Mouse (Mus musculus) embryonic fibroblast, embryonic 13.5 days (primary cell): ENCODE results near the gene Tars2. TPM values are rescaled to one million over a fixed set of nuclear protein-coding genes. Genes with fewer than 3 reads are reported as not detected.

Source experiments
- H3K27ac ChIP-seq: 2 replicates; pipeline ENCODE4 v1.5.1; 2012; ENCODE audit warnings: low read length, control low read depth, inconsistent platforms; ENCODE audit not compliant: insufficient read depth
- H3K4me1 ChIP-seq: 2 replicates; pipeline ENCODE4 v1.6.1; 2011; ENCODE audit warnings: low read length; ENCODE audit not compliant: control insufficient read depth, insufficient read depth
- H3K4me3 ChIP-seq: 2 replicates; pipeline ENCODE4 v1.5.1; 2011; ENCODE audit warnings: mild to moderate bottlenecking, control low read depth, low read length; ENCODE audit not compliant: insufficient read depth
- CTCF ChIP-seq: IDR thresholded peaks from 2 replicates; pipeline ENCODE4 v1.5.1; 2011; ENCODE audit warnings: mild to moderate bottlenecking, control low read depth, low read length, moderate library complexity, borderline replicate concordance; ENCODE audit not compliant: insufficient read depth
- POLR2A ChIP-seq: IDR thresholded peaks from 2 replicates; pipeline ENCODE4 v1.6.1; 2011; ENCODE audit warnings: low read depth, mild to moderate bottlenecking, control low read depth, low read length, moderate library complexity
- polyA plus RNA-seq: library from polyadenylated mRNA; stranded (reverse); fragments of >200 nt; gene quantifications from 2 replicates; pipeline ENCODE4 v1.2.4, GENCODE M21; 2011; ENCODE audit warnings: low read depth; ENCODE audit not compliant: missing spikeins, insufficient read length

Tars2 gene
- polyA plus RNA-seq, 1 experiment = 36.7 TPM

DNA sequence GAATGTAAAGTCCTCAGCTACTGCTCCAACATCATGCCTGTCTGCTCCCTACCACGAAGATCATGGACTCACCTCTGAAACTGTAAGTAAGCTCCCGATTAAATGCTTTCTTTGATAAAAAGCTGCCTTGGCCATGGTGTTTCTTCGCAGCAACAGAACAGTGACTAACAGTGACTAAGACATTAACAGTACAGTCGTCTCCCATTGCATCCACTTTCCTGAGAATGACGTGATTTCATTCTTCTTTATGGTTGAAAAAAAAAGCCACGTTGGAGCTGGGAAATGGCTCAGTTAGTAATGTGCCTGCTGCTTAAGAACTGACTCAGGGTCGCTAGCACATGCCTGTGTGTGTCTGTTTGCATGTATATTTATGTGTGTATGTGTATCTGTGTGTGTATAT is 34.1 kb downstream of the Tars2 start:
- H3K4me1 ChIP-seq = peaks cover 10% of the 10 kb centered on the region
- H3K4me3 ChIP-seq = no peak overlapping the region
- peak; percentile 38; the same call in 1 of the 2 replicates for TF ChIP-seq POLR2A
- no peak for TF ChIP-seq CTCF
- peak overlapping the region; percentile 99 for H3K27ac ChIP-seq

DNA sequence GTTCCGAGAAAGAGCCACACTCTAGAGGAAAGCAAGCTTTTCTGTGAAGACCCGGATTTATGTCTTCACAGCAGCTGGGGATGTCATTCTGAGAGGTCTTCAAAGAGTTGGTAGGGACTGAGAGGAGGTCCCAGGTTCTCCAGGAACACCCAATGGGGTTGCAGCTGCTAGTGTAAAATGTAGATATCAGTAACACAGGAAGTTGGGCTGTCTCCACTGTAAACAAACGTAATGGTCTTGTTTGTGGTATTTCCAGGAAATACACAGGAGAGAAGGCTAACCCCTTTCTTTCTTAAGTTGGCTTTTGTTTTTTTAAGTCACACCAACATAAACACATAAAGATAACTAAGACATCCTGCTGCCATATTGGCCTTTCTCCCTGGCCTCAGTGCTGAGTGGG is 37.6 kb downstream of the Tars2 start:
- Histone ChIP-seq H3K4me3 (no peak overlapping the region), H3K4me1 (peaks cover 7% of the 10 kb centered on the region)
- no peak for TF ChIP-seq POLR2A
- no peak for TF ChIP-seq CTCF

DNA sequence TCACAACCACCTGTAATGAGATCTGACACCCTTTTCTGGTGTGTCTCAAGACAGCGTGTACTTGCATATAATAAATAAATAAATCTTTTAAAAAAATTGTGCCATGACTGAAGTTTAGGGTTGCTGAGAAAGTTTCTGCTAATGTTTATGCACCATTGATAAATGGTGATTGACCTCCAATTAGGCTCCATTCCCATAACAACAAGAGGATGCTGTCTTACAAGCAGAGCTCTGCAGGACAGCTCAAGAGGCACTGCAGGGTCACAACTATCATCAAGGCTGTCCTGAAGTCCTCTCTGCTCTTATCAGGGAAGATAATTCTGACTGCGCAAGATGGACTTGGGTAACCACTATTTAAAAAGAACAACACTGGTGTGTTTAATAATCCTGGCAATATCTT is 41.9 kb downstream of the Tars2 start:
- Histone ChIP-seq H3K27ac (no peak overlapping the region), H3K4me1 (no peaks in the 10 kb centered on the region), H3K4me3 (no peak overlapping the region)
- TF ChIP-seq CTCF = no peak
- no peak for TF ChIP-seq POLR2A

More for the DNA sequence above, 37.6 kb downstream of the Tars2 start:
- no peak overlapping the region for H3K27ac ChIP-seq

DNA sequence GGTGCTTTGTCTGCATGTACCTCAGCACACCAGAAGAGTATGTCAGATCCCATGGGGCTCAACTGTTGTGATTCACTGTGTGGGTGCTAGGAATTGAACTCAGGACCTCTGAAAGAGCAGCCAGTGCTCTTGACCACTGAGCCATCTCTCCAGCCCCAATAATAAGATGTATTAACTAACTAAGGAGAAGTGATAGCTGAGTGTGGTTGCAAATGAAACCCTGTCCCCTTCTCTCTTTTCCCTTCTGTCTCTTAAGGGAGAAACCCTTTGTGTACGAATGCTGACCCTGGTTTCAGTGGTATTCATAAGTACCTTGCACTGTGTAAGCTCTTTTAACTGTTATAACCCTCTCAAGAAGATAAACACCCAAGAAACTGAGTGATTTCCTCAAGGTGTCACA is 43.9 kb downstream of the Tars2 start:
- Histone ChIP-seq H3K4me3 (no peak overlapping the region), H3K4me1 (no peaks in the 10 kb centered on the region), H3K27ac (no peak overlapping the region)
- TF ChIP-seq CTCF (no peak), POLR2A (no peak)

DNA sequence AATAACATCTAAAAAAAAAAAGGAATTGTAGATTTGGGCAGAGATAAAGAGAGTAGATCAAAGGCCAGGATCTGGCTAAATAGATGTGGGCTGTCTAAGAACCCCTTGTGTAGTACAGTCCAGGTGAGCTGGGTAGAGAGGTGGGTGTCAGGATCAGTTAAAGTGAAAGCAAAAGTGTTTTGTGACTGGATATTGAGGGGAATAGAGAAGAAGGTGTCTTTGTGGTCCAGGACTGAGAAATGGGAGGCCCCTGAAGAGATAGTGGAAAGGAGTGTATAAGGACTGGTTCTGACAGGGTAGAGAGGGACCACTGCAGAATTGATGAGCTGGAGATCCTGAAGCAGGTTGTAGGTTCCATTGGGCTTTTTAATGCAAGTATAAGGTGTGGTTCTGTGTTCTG is 50.0 kb downstream of the Tars2 start:
- no peak overlapping the region for H3K27ac ChIP-seq
- no peak overlapping the region for H3K4me3 ChIP-seq
- peaks cover 5% of the 10 kb centered on the region; the same call in 1 of the 2 replicates for H3K4me1 ChIP-seq
- TF ChIP-seq POLR2A (no peak), CTCF (no peak)

DNA sequence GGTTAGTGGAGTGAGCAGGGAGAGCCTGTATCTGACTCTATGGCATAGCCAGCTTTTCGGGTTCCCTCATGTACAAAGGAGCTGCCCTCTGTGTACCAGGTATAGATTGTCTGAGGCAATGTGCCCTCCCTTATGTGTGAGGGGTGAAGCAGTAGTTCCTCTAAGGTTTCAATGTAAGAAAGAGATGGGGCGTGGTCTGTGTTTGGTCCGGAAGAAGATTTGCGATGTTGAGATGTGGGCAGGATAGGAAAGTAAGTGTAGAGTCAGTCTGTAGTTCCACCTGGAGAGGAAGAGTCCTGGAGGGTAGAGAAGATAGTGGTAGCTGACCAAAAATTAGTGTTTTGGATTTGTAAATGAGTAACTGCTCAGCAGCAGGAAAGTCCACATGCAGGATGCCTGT is 51.0 kb downstream of the Tars2 start:
- no peak overlapping the region for H3K27ac ChIP-seq
- TF ChIP-seq POLR2A (no peak), CTCF (no peak)
- H3K4me3 ChIP-seq = no peak overlapping the region
- H3K4me1 ChIP-seq = peaks cover 5% of the 10 kb centered on the region; the same call in 1 of the 2 replicates

DNA sequence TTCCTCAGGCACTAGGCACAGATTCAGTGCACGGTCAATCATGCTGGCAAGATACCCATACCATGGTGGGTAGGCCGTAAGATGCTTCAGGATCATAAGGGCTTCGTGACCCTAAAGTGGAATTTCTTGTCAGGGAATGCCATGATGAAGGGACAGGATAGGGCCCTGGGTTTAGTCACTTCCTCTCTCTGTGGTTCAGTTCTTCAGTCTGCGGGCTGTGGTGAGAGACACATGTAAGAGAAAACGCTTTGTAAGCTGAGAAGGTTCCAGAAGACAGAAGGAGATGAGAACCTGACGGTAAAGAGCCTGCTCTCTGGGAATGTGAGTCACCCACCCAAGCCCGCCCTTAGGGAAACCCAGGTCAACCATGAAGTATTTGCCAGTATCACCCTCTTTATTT is 52.5 kb downstream of the Tars2 start:
- peaks cover 5% of the 10 kb centered on the region; the same call in 1 of the 2 replicates for H3K4me1 ChIP-seq
- TF ChIP-seq CTCF = no peak
- no peak for TF ChIP-seq POLR2A
- peak overlapping the region; percentile 41; the same call in 1 of the 2 replicates for H3K27ac ChIP-seq
- no peak overlapping the region for H3K4me3 ChIP-seq

DNA sequence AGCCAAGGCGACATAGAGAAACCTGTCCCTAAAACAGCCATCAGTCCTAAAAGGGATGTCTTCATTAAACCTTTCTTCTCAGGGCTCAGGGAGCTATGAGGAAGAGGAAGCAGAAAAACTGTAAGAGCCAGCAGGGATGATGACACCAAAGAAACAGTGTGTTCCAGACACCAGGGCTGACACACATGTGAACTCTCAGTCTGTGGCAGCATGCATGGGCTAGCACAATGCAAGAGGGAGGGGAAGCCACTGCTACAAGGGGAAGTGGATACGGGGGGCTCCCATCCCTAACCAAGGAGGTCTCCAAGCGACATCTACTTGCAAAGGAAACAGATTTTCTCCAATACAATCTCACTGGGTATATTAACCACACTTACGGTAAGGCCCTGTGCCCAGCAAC is 53.7 kb downstream of the Tars2 start:
- TF ChIP-seq POLR2A = no peak
- no peak for TF ChIP-seq CTCF
- Histone ChIP-seq H3K4me3 (no peak overlapping the region), H3K27ac (no peak overlapping the region), H3K4me1 (peaks cover 12% of the 10 kb centered on the region)

DNA sequence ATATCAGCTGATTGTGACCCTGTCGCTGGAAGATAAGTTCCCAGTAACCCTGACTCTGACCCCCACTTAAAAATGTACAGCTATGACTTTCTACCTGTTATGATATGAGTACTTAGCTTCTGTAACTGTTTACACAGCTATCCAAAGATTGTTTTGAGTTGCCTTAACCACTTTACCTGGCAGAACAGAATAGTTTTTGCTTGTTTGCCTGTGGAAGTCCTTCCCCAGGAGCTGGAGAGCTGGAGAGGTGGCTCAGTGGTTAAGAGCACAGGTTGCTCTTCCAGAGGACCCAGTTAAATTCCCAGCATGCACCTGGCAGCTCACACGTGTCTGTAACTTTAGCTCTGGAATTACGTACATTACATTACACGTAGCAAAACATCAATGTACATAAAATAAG is 55.4 kb downstream of the Tars2 start:
- TF ChIP-seq POLR2A = no peak
- TF ChIP-seq CTCF = no peak
- Histone ChIP-seq H3K4me3 (no peak overlapping the region), H3K27ac (no peak overlapping the region), H3K4me1 (peaks cover 20% of the 10 kb centered on the region)

DNA sequence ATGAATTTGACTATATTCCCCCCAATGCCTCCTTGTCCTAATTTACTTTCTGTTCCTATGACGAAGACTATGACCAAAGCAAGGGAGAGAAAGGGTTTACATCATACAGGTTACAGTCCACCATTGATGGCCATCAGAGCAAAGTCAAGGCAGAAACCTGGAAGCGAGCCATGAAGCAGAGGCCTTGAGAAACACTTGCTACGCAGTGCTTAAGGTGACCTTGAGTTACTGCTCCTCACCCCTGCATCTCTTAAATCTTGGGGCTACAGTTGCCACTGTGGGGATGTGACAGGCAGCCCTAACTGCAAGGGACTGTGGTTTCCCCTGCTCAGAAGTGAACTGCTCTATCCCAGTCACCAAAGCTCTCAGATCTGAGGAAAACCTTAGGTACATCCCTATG is 56.7 kb downstream of the Tars2 start:
- peaks cover 20% of the 10 kb centered on the region for H3K4me1 ChIP-seq
- no peak overlapping the region for H3K4me3 ChIP-seq
- TF ChIP-seq CTCF (no peak), POLR2A (no peak)
- H3K27ac ChIP-seq = no peak overlapping the region
